Mouse (Mus musculus): ENCODE data around the gene Midn.
A peak's percentile ranks its signal among the peaks of the same experiment; 100 is the strongest.
"Not testable (repeated sequence)": the region's sequence is repeated elsewhere in the genome, so short reads cannot be mapped to it uniquely, and the experiment has no call there.

Midn gene

DNA sequence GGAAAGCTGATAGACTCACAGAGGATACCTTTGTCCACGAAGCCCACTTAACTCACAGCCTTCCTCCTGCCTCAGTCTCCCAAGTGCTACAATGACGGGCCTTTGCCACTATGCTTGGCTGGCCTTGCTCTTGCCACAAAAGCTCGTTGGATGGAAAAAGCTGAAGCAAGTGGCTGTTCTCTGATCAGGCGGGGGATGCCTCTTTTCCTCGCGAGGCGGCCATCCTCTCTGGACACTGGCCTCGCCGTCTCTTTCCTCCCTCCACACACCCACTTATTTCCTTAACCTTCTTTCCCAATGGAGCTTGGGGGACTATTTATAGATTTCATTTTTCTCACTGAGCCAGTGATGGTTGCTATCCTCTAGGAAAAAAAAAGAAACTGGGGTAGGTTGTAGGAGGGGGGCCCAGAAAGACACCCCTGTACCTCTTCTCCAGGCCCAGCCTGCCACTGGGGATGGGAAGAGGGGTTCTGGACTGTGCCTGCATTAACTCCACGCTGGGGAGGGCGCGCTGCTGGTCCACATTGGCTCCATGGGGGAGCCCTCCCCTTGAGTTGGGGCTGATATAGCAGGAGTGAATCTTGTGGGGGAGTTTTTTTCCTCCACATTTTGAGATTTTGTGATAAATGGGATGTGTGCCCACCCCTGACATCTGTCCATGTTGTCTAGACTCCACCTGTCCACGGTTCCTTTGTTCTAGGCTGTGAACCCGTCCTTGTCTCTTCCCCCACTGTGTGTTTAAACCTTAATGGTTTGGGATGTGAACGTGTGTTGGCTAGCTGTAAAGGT, 9.3 kb downstream of the Midn start:
- DNase-seq (ENCODE audit: low spot score in 2 of 2) = peak in 1 of 2 experiments; percentile 18

DNA sequence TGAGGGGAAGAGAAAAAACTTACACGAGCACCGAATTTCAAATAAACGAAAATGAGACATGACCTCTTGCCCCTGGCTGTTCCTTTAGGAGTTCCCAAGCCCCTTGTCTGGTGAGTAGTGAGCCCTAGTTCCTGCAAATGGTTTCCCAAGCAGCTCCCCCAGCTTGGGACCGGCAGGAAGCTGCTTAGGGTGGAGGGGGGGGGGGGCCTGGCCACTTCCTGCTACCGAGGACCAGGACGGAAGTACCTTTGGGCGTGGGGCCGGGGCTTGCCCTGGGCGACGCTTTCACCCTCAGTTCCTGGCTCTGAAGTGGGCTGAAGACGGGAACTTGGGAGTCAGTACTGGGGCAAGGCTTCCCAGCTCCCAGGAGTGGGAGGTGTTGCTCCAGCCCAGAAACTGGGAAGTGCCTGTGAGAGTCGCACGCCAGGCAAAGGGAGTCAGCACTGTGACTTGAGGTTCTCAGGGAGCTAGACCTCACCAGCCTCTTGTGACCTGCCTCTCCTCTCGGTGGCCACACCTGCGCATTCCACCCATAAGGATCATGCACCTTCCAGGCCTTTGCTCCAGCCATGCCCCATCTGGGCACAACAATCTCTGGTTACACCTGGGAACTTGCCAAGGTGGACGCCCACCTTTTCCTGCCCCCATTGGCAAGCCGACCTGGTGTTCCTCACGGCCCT, 10.4 kb downstream of the Midn start:
- peak; percentile 84 to 87 for DNase-seq (ENCODE audit: low spot score in 2 of 2)

DNA sequence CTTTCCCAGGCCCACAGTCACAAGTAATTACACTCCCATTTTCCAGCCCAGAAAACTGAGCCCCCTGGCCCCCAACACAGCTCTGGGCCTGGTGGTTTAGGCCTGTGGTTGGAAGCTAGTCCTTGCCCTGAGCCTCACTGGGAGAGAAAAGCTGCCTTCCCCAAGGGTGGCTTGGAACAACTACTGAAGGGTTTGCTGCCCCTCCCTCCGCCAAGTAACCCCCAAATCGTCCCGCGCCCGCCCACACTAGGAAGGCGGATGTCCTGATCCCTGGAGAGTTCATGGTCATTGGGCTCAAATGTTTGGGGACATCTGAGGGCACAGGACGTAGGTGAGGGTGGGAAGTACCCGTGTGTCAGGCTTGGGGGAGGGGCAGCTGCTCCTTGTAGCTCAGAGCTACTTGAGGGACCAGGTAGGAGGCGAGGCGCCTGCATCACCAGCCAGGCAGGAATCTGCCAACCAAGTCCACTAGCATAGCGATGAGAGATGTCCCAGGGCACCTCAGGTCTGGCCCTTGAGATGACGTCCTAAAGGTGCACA, 11.0 kb downstream of the Midn start:
- DNase-seq (ENCODE audit: low spot score in 2 of 2) = peak; percentile 80 to 83

DNA sequence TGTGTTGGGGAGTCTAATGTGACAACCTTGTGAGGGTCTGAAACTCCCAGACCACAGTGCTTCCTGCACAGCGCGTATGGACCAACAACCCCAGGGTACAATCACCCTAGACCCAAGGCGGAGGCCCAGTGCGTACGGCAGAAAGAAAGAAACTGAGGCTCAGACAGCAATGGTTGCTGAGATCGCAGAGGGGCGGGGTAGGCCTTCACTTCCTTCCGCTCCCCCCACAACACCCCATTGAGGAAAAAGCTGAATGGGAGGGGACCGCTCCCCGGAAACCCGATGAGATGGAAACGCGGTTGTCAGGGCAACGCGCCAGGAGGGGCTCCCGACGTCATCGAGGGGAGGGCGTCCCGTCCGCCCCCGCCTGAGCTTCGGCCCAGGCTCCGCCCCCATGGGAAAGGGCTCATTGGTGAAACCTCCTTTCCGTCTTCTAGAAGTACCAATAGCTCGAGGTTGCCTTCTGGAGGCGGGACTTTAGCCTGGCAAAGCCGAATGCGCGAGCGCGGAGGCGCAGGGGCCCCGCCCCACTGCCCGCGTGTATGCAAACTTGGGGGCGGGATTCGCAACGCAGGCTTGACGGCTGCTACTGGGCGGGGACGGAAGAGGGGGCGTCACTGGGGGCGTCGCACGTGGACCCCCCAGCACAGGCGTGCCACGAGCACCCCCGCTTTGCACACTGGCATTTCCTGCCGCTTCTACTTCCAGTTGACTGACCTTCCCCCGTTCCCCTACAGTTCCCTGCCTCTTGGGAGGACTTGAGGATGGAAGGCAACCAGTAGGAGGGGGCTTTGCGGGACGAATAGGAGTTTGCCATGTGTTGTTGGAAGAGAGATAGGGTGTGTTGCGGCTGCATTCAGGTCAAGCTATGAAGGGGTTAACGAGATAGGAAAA, 11.7 kb downstream of the Midn start:
- DNase-seq (ENCODE audit: low spot score in 2 of 2) = peak; percentile 100

DNA sequence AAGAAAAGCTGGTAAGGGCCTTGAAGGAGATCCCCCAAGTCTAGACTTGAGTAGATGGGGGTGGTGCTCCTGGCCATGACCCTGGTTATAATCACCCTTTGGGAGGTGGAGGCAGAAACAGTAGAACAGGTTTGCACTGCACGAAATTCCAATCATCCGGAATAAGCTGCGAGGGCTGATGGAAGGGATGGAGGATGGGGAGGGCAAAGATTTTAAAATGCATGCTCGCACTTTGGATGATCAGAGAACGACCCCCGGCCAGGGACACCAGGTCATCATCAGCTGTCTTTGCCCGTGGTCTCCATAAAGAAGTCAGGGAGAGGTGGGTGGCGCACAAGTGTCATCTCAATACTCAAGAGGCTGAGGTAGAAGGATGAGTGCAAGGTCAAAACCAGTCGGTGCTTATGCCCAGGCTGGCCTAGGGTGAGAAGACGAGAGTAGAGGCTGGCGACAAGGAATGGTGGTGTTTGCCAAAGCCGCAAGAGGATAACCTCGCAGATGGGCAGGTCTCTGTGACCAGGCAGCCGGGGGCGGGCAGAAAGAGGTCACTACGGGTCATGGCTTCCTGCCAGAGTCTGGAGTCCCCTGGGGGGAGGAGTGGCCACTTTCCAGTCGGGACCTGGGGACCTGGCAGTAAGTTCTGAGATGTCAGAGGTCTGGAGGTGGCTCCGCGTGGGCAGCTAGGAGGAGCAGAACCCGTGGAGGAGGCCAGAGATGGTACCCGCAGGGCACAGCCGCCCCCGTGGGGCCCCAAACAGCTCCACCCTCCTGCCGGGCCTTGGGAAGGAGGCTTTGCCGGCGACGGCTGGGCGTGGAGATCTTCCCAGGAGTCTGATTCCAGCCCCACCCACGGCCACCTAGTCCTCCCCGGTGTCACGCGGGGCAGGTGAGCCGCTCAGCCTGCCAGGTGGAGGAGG, 12.6 kb downstream of the Midn start:
- DNase-seq (ENCODE audit: low spot score in 2 of 2) = peak; percentile 74 to 75

DNA sequence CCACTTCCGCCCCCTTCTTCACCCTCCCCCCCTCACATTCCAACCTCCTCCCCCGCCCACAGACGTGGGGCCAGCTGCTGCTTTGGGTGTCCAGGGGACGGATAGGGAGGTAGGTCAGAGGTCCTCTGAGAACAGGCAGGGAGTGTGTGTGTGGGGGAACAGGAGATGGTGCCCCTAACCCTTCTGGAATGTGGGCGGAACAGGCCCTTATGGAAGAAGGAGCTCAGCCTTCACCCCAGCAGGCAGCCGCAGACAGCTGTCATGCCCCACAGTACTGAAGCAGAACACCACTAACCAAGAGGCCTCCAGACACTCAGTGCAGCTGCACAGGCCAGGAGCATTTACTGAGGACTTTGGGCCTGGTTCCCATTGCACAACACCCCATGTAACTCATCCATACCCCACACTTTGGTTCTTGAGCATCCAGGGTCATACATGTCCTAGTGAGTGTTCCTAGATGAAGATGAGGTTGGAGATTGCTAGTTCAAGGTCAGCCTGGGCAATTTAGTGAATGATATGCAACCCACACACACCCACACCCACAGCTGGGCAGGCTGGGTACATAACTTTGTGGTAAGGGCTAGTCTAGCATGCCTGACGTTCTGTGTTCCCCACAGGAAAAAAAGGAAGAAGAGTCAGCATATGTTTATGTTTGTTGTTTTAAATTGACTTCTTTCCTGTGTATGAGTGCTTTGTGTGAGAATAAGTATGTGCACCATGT, 13.6 kb downstream of the Midn start:
- peak in 1 of 2 experiments; percentile 35 for DNase-seq (ENCODE audit: low spot score in 2 of 2)

DNA sequence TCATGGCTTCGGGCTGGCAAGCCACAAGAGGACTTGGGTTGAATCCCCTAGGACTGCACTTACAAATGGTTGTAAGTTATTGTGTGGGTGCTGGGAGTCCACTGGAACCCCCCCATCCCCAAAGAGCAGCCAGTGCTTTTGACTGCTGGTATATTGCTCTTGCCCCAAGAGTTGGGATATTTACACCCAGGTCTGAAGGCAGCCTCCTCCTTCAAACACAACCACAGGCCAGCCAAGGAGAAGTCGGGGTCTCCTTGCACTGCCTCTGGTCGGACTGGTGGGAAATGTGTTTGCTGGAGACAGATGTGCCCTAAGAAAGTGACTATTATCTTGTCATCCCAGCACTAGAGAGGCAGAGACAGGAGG, 14.2 kb downstream of the Midn start:
- no peak for DNase-seq (ENCODE audit: low spot score in 2 of 2)

DNA sequence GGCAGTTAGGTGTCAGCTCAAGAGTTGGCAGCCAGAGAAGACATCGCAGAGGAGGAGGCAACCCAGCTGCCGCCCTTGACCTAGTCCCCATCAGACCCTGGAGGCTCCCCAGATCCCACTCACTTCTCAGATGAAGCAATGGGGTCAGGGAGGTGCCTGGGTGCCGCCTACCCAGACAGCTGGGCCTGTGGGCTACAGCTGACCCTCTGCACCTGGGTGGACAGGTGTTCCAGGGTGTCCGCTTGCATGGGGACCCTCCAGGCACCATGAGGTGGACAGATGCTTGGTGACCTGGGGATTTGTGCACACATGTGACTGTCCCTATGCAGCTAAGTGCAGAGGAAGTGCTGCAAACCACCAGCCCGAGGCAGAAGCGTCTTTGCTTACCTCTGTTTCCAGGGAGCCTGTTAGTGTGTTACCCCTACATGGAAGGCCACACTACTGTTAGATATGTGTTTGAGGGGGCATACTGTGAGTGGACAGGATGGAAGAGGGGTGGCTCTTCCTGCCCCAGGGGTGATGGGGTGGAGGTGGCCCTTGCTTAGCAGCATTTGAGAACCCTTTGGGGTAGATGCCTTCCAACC, 14.7 kb downstream of the Midn start:
- DNase-seq (ENCODE audit: low spot score in 2 of 2) = peak in 1 of 2 experiments; percentile 31

DNA sequence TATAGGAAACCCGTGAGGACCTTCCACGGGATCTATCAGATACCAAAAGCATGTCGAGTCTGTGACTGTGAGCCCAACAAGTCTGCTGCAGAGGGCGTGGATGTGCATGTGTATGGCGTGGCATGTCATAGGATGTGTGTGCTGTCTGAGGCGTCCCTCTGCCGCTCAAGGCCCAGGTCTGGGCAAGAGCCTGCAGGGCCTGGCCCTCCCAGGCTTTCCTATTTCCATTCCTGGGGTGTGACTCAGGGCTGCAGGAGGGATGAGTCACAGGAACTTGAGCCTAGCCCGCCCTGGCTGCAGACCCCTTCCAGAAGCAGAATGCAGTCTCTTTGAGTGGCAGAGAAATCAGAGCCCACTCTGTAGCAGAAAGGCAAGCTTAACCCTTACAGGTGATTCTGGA, 15.6 kb downstream of the Midn start:
- no peak for DNase-seq (ENCODE audit: low spot score in 2 of 2)

DNA sequence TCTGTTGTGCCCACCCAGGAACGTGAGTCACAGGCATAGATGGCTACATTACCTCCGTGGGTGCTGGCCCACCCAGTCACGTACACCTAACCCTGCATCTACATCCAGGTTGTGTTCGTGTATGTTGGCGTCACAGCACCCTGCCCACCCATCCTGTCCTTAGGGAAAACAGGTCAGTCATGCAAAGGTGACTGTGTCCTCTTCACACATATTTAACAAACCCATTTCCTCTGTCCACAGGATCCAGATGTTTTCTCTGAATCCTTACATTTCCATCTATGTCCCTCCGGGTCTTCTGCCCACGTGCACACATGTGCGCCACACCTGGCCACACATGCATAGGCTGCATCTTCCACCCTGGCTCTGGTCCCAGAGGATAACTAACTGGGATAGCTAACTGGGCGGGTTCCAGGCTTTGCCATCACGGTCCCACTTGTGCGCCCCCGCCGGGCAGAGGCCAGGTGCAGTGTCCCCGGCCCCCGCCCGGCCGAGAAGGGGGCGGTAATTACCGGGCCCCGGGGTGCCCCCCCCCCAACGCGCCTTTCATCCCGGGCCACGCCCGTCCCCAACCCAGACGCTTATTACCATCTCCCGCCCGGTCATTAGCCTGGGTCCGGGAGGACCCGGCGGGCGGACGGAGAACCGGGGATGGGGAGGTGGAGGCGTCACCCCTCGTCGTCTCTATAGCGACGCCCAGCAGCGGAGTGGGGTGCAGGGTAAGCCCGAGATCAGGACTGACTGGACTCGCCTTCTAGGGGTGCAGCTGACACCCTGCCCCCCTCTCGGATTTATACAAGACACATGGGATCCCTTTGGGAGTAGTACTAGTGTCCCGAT, 16.3 kb downstream of the Midn start:
- DNase-seq (ENCODE audit: low spot score in 2 of 2) = peak in 1 of 2 experiments; percentile 32

DNA sequence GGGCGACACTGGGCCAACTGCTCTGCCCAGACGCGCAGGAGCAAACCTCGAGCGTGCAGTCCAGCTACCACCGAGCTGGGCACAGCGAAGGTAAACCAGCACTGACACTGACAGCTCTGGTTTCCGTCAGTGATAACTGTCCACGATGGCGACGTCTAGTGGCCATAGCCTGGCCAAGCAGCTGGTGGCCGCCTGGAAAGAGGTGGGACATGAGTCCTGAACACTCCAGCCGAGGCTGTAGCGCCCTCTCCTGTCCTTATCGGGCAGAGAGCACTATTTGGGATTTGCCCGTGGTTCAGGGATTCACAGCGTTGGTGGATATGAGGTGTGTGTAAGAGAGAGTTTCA, 16.9 kb downstream of the Midn start:
- DNase-seq (ENCODE audit: low spot score in 2 of 2) = peak; percentile 96 to 97

DNA sequence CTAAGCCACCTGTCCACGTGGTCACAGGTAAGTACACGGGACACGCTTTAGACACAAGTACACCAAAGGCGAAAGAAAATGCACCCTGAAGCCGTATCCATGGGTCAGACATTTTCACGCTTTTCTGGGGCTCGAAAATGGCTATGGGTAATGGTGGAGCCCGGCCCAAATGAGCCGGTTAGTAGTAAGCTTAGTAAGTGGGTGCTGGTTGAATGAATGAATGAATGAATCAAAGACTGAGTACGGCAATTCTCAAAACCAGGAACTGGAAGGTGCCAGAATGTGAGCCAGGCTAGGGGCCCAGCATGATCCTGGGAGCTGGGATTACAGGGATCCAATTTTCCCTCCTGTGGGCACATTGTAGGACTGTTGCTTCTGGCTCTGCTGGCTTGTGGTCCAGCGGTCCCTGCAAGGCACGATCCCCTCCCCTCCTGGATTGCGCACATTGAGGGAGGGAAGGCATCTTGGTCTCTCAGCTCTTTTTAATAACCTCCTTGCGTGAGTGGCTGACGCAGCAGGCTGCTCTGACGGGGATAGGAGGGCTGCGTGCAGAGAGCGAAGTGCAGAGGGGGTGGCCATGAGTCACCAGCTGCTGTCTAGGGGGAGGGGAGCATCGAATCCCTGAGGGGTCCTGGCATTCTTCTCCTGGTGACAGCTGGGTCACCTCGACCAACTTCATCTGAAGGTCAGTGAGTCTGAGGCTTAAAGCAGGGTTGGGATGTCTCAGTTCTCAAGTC, 17.5 kb downstream of the Midn start, which contains the start of gene Cirbp:
Gene Cirbp (plus strand): TSS at position 594 of the 737 bp plus-strand sequence.
- peak in 1 of 2 experiments; percentile 29 for DNase-seq (ENCODE audit: low spot score in 2 of 2)

DNA sequence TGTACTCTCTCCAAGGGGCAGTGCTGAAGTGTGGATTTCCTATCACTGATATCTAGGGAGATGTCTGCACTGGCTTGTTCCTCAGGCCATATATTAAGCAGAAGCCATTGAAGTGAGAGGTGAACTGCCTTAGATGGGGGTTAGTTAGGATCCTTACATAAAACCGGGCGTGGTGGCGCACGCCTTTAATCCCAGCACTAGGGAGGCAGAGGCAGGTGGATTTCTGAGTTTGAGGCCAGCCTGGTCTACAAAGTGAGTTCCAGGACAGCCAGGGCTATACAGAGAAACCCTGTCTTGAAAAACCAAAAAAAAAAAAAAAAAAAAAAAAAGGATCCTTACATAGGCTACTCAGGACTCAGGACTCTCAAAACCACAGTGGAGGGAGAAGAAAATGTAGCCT, 18.1 kb downstream of the Midn start:
- DNase-seq (ENCODE audit: low spot score in 2 of 2) = not testable (repeated sequence)

DNA sequence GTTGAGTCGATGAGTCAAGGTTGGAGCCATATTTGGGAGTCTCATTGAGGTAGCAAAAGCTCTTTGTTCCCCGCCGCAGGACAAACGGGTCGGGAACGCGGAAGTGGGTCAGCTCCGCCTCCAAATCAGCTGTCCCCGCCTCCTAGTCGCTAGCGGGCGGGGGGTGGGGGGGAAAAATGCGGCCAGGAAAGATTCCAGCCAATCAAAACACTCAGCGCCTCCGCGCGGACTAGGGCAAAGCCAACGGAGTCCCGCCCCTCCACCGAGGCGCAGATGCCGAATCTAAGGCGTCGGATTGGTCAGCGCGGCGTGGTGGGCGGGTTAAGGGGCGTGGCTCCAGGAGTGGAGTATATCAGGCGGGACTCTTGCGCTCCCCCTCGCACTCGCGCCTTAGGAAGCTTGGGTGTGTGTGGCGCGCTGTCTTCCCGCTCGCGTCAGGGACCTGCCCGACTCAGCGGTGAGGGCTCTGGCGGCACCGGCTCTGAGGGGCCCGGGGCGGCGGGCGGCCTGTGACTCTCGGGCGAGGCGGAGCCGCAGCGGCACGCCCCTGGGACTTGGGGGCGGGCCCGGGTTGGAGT, 19.5 kb downstream of the Midn start:
- peak; percentile 98 to 99 for DNase-seq (ENCODE audit: low spot score in 2 of 2)

DNA sequence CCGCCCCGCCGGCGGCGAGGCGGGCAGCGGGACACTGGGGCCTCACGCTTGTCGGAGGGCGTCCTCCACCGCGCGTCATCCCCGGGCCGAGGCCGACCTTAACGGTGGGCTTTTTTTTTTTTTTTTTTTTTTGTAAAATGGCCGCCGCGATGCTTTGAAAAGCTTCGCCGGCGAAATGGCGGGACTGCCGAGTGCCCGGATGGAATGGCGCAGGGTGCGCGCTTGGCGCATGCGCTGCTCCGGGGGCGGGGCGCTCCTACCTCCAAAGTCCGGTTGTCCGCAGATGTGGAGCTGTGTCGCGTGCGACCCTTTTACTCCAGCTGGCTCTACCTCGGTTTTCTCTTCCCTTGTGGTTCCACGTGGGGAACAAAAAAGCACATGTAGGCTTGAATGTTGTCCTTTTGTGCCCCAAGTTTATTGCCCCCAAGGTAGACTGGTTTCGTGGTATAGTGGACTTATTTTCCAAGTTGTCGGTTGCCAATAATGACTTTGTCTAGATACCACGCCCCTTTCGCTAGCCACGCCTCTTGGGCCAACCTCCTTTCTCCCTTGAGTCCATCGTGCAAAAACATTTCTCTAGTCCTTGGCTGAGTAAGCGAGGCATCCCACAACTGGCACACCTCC, 20.1 kb downstream of the Midn start:
- peak; percentile 87 to 90 for DNase-seq (ENCODE audit: low spot score in 2 of 2)

DNA sequence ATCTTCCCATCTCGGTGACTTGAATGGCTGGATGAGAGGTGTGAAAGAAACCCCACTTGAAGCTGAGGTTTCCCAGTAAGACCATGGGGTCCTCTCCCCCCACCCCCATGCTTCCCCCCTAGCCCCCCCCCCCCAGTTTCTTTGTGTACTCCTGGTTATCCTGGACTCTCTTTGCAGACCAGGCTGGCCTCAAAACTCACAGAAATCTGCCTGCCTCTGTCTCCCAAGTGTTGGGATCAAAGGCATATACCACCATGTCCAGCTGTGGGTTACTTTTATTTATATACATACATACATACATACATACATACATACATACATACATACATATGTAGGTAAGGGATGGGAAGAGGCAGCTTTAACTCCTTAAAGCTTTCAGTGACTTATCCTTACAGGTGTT, 21.0 kb downstream of the Midn start:
- no peak for DNase-seq (ENCODE audit: low spot score in 2 of 2)

DNA sequence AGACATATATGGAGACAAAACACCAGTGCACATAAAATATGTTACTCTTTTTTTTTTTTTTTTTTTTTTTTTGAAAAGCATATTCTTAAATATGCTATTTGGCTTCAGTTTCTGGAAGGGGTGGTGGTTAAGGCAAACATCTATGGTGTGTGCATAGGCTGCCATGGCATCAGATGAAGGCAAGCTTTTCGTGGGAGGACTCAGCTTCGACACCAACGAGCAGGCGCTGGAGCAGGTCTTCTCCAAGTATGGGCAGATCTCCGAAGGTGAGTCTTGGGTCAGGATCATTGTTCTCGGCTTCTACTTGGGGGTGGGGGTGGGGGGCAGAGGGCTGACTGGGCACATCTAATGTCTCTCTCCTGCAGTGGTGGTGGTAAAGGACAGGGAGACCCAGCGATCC, 21.6 kb downstream of the Midn start:
- no peak for DNase-seq (ENCODE audit: low spot score in 2 of 2)

Measured in spleen, postnatal 36 days (tissue).